Mouse (Mus musculus): ENCODE results near the gene Glo1. TPM values are rescaled to one million over a fixed set of nuclear protein-coding genes. Genes with fewer than 3 reads are reported as not detected.
A peak's percentile ranks its signal among the peaks of the same experiment; 100 is the strongest.

Glo1 gene
- polyA plus RNA-seq, 1 experiment from 2014 or later = 190 TPM

- peak; percentile 18; the same call in 1 of the 2 replicates for ATAC-seq (ENCODE audit: low FRiP score, low TSS enrichment)
- Histone ChIP-seq H3K9me3 (ENCODE audit: control insufficient read depth, low read length) (no peaks in the 10 kb centered on the region), H3K27me3 (ENCODE audit: control insufficient read depth, insufficient read depth, low read length) (no peaks in the 10 kb centered on the region), H3K27ac (replicated peaks) (peak overlapping the region; percentile 91), H3K4me1 (replicated peaks; ENCODE audit: control insufficient read depth, insufficient read depth) (peaks cover 8% of the 10 kb centered on the region; the same call in 1 of the 2 replicates), H3K4me2 (replicated peaks; ENCODE audit: low read depth) (peak overlapping the region; percentile 84), H3K4me3 (ENCODE audit: low read depth, low read length) (peak overlapping the region; percentile 77), H3K9ac (ENCODE audit: low read length) (peak overlapping the region; percentile 78), H3K36me3 (ENCODE audit: control insufficient read depth, insufficient read depth, low read length) (no peaks in the 10 kb centered on the region)
- TF ChIP-seq EP300 (optimal IDR thresholded peaks at IDR 0.05) (no peak), CTCF (IDR thresholded peaks at IDR 0.05; ENCODE audit: low read depth) (no peak)
- 3% methylated on average over 35 of the region's 35 CpGs for WGBS
- no peak for DNase-seq (ENCODE audit: low spot score)
These were observed 51.4 kb downstream of the Glo1 start for GRCm38 (mm10) chr17:30575121-30575904.

DNA sequence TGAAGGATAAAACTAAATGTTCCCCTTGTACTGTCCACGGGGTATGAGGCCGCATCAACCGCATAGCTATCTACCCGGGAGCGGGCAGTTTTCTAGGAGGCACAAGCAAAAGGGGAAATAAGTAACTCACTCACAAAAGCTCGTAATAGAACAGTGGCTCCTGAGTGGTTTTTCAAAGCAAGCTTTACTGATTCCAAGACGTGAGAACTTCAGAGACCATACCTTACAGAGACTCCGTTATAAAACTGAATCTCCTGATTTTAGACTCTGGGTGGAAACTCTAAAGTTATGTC, 51.9 kb downstream of the Glo1 start:
- Histone ChIP-seq H3K4me1 (replicated peaks; ENCODE audit: control insufficient read depth, insufficient read depth) (peaks cover 8% of the 10 kb centered on the region; the same call in 1 of the 2 replicates), H3K4me3 (ENCODE audit: low read depth, low read length) (no peak overlapping the region), H3K27me3 (ENCODE audit: control insufficient read depth, insufficient read depth, low read length) (no peaks in the 10 kb centered on the region), H3K9ac (ENCODE audit: low read length) (no peak overlapping the region), H3K4me2 (replicated peaks; ENCODE audit: low read depth) (peak overlapping the region; percentile 84; the same call in 1 of the 2 replicates), H3K27ac (replicated peaks) (0 out of 2 replicates have a peak overlapping the region, but pooled peaks have one; percentile 2), H3K36me3 (ENCODE audit: control insufficient read depth, insufficient read depth, low read length) (no peaks in the 10 kb centered on the region), H3K9me3 (ENCODE audit: control insufficient read depth, low read length) (no peaks in the 10 kb centered on the region)
- no peak for DNase-seq (ENCODE audit: low spot score)
- ATAC-seq (ENCODE audit: low FRiP score, low TSS enrichment) = no peak
- TF ChIP-seq CTCF (IDR thresholded peaks at IDR 0.05; ENCODE audit: low read depth) (no peak), EP300 (optimal IDR thresholded peaks at IDR 0.05) (no peak)
- 60% methylated on average over 8 of the region's 8 CpGs for WGBS

DNA sequence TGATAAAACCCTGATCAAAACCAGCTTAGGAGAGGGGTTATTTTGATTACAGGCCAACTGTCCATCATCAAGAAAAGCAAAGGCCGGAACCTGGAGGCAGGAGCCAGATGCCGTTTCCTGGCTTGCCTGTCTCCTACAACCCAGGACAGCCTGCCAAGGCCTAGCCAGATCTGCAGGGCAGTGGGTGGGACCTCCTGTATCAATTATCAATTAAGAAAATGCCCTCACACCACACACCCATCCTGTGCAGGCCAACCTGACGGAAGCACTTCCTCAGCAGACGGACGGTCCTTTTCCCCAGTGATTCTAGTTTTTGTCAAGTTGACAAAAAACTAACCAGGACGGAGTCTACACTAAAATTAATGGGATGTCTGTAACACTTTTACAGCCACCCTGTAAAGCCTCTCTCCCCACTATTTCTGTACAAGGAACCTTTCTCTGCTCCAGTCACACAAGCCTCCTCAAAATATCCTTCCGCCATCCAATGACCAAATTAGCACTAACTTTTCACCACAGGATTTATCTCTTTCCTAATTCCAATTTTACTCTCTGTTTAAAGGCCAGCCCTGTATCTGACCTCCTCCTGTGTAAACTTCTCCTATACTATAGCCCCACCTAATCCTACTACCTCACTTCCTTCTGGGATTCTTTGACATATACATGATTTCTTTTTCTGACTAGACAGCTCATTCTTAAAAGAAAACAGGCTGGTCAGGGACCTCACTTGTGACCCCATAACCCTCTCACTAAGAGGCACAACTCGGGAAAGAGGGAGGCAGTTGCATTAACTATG, 52.5 kb downstream of the Glo1 start:
- Histone ChIP-seq H3K9ac (ENCODE audit: low read length) (no peak overlapping the region), H3K4me1 (replicated peaks; ENCODE audit: control insufficient read depth, insufficient read depth) (peaks cover 8% of the 10 kb centered on the region; the same call in 1 of the 2 replicates), H3K4me3 (ENCODE audit: low read depth, low read length) (no peak overlapping the region), H3K9me3 (ENCODE audit: control insufficient read depth, low read length) (no peaks in the 10 kb centered on the region), H3K27me3 (ENCODE audit: control insufficient read depth, insufficient read depth, low read length) (no peaks in the 10 kb centered on the region), H3K27ac (replicated peaks) (no peak overlapping the region), H3K4me2 (replicated peaks; ENCODE audit: low read depth) (peak overlapping the region; percentile 84), H3K36me3 (ENCODE audit: control insufficient read depth, insufficient read depth, low read length) (no peaks in the 10 kb centered on the region)
- ATAC-seq (ENCODE audit: low FRiP score, low TSS enrichment) (no peak), DNase-seq (ENCODE audit: low spot score) (no peak)
- 63% methylated on average over 8 of the region's 8 CpGs for WGBS
- no peak for TF ChIP-seq EP300 (optimal IDR thresholded peaks at IDR 0.05)
- no peak for TF ChIP-seq CTCF (IDR thresholded peaks at IDR 0.05; ENCODE audit: low read depth)

DNA sequence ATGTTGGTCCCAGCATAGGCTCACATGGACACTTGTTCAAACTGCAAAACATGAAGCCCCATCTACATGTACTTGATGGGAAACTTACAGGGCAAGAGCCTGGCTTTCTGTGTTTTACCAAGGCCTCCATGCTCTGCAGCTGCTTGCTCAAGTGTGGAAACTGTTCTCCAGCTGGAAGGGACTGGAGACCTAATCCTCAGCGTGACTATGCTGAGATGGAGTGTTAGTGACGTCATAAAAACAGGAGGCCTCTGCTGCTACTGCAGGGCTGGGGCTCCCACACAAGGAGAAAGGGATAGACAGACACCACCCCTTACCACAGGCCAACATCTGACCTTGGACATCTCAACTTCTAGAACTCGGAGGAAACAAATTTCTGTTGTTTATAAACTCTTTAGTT, 55.7 kb downstream of the Glo1 start:
- Histone ChIP-seq H3K4me2 (replicated peaks; ENCODE audit: low read depth) (no peak overlapping the region), H3K27ac (replicated peaks) (no peak overlapping the region), H3K4me1 (replicated peaks; ENCODE audit: control insufficient read depth, insufficient read depth) (peaks cover 4% of the 10 kb centered on the region; the same call in 1 of the 2 replicates), H3K9ac (ENCODE audit: low read length) (no peak overlapping the region), H3K36me3 (ENCODE audit: control insufficient read depth, insufficient read depth, low read length) (no peaks in the 10 kb centered on the region), H3K9me3 (ENCODE audit: control insufficient read depth, low read length) (no peaks in the 10 kb centered on the region), H3K4me3 (ENCODE audit: low read depth, low read length) (no peak overlapping the region), H3K27me3 (ENCODE audit: control insufficient read depth, insufficient read depth, low read length) (no peaks in the 10 kb centered on the region)
- TF ChIP-seq CTCF (IDR thresholded peaks at IDR 0.05; ENCODE audit: low read depth) (no peak), EP300 (optimal IDR thresholded peaks at IDR 0.05) (no peak)
- DNase-seq (ENCODE audit: low spot score) = no peak
- WGBS = 34% methylated on average over 3 of the region's 3 CpGs
- no peak for ATAC-seq (ENCODE audit: low FRiP score, low TSS enrichment)

DNA sequence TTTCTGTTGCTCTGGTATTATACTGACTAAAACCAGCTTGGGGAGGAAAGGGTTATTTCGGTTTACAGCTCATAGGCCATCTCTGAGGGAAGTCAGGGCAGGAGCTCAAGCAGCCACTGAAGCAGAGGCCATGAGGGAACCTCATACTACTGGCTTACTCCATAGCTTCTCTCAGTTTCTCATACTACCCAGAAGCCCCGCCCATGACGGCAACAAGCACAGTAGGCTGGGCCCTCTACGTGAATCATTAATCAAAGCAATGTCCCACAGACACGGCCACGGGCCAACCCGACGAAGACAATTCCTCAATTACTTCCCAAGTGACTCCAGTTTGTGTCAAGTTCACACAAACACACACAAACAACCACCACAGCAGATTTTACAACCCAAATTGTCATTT, 56.5 kb downstream of the Glo1 start:
- Histone ChIP-seq H3K9me3 (ENCODE audit: control insufficient read depth, low read length) (no peaks in the 10 kb centered on the region), H3K27ac (replicated peaks) (no peak overlapping the region), H3K9ac (ENCODE audit: low read length) (no peak overlapping the region), H3K27me3 (ENCODE audit: control insufficient read depth, insufficient read depth, low read length) (no peaks in the 10 kb centered on the region), H3K36me3 (ENCODE audit: control insufficient read depth, insufficient read depth, low read length) (no peaks in the 10 kb centered on the region), H3K4me2 (replicated peaks; ENCODE audit: low read depth) (no peak overlapping the region), H3K4me1 (replicated peaks; ENCODE audit: control insufficient read depth, insufficient read depth) (peaks cover 4% of the 10 kb centered on the region; the same call in 1 of the 2 replicates), H3K4me3 (ENCODE audit: low read depth, low read length) (no peak overlapping the region)
- TF ChIP-seq EP300 (optimal IDR thresholded peaks at IDR 0.05) = no peak
- TF ChIP-seq CTCF (IDR thresholded peaks at IDR 0.05; ENCODE audit: low read depth) = no peak
- ATAC-seq (ENCODE audit: low FRiP score, low TSS enrichment) (peak; percentile 73), DNase-seq (ENCODE audit: low spot score) (peak; percentile 71)
- 32% methylated on average over 8 of the region's 8 CpGs for WGBS
